Mouse (Mus musculus) forebrain, embryonic 13.5 days (tissue): ENCODE results near the gene Cav1. TPM values are rescaled to one million over a fixed set of nuclear protein-coding genes. Genes with fewer than 3 reads are reported as not detected.
A peak's percentile ranks its signal among the peaks of the same experiment; 100 is the strongest.

Experiments used
- ATAC-seq: fragments of 200-750 bp; cut with Nextera tagmentation; 2 replicates; pipeline ENCODE4 v1.8.0; 2017
- H3K27ac ChIP-seq: fragments of 300-500 bp; sonication (generic); 2 replicates; pipeline ENCODE4 v1.5.1; 2015; ENCODE audit warnings: inconsistent platforms, mild to moderate bottlenecking, moderate library complexity
- H3K27me3 ChIP-seq: fragments of 300-500 bp; sonication (generic); 2 replicates; pipeline ENCODE4 v1.6.1; 2015; ENCODE audit warnings: mild to moderate bottlenecking, inconsistent platforms
- H3K36me3 ChIP-seq: fragments of 300-500 bp; sonication (generic); 2 replicates; pipeline ENCODE4 v1.6.1; 2015; ENCODE audit warnings: mild to moderate bottlenecking, inconsistent platforms; ENCODE audit not compliant: poor library complexity, severe bottlenecking
- H3K4me1 ChIP-seq: fragments of 300-500 bp; sonication (generic); 2 replicates; pipeline ENCODE4 v1.6.1; 2015; ENCODE audit warnings: inconsistent platforms
- H3K4me2 ChIP-seq: fragments of 300-500 bp; sonication (generic); 2 replicates; pipeline ENCODE4 v1.6.1; 2015; ENCODE audit warnings: inconsistent platforms, mild to moderate bottlenecking, moderate library complexity
- H3K4me3 ChIP-seq: fragments of 300-500 bp; sonication (generic); 2 replicates; pipeline ENCODE4 v1.5.1; 2015; ENCODE audit warnings: mild to moderate bottlenecking, inconsistent platforms
- H3K9ac ChIP-seq: fragments of 300-500 bp; sonication (generic); 2 replicates; pipeline ENCODE4 v1.6.1; 2015; ENCODE audit warnings: mild to moderate bottlenecking, inconsistent platforms
- H3K9me3 ChIP-seq: fragments of 300-500 bp; sonication (generic); replicated peaks from 2 replicates; pipeline ENCODE4 v1.6.1; 2016; ENCODE audit warnings: inconsistent platforms
- WGBS: fragments of 180-500 bp; shearing (Covaris S2); methylation state at CpG from one replicate; pipeline ENCODE4 v1.1.7; 2015; 5-methylcytosine and 5-hydroxymethylcytosine counted together
- polyA plus RNA-seq: library from polyadenylated mRNA; unstranded; fragments of >200 nt; fragmentation: Nextera tagmentation; extraction: Ambion mirVana; gene quantifications from 2 replicates; pipeline ENCODE4 v1.2.1, GENCODE M21; 2015

Gene Cav1
- polyA plus RNA-seq, 1 experiment from 2014 or later, result 21.6 TPM

GRCm38 (mm10) chr6:17295116-17295515, 11.0 kb upstream of the Cav1 start:
- H3K36me3 ChIP-seq, result no peaks in the 10 kb centered on the region
- H3K4me3 ChIP-seq, result no peak overlapping the region
- H3K9me3 ChIP-seq, result no peaks in the 10 kb centered on the region
- no peak overlapping the region for H3K9ac ChIP-seq
- H3K4me1 ChIP-seq, result peaks cover 12% of the 10 kb centered on the region; the same call in 1 of the 2 replicates
- H3K27me3 ChIP-seq, result no peaks in the 10 kb centered on the region
- WGBS, result 51% methylated on average over 5 of the region's 5 CpGs
- no peak for ATAC-seq
- no peak overlapping the region for H3K4me2 ChIP-seq
- no peak overlapping the region for H3K27ac ChIP-seq

DNA sequence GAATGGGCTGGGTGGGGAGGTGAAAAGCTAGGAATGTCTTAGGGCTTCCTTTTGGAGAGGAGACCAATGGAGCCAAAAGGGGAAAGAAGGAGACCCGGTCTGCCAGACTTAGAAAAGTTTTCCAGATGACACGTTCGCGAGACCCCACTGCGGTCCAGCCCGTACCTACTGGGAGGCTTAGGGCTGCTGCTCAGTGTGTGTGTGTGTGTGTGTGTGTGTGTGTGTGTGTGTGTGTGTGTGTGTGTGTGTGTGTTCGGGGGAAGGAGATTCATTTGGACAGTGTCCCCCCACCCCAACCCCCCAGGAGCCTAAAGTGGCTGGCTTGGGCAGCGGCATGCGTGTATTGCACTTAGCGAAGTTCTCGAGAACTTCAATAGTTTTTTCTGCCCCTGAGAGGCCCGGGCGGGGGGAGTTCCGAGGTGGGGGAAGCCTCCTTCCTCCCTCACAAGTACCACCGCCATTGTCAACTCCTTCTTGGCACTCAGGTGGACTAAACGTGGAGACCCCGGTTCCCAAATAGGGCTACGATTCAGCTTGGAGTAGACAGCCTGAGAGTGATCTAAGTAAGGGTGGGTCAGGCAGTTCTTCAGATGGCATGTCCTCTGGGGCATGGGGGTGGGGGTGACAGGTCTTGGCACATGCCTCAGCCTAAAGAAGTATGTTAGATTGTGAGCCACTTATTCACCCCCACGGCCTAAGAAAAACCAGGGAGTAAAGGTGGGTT, 629 bp downstream of the Cav1 start:
- Histone ChIP-seq H3K27ac (peak overlapping the region; percentile 40; the same call in 1 of the 2 replicates), H3K4me1 (peaks cover 22% of the 10 kb centered on the region), H3K36me3 (no peaks in the 10 kb centered on the region), H3K4me2 (peak overlapping the region; percentile 86), H3K9me3 (no peaks in the 10 kb centered on the region), H3K4me3 (peak overlapping the region; percentile 47), H3K9ac (peak overlapping the region; percentile 65), H3K27me3 (peaks cover 25% of the 10 kb centered on the region)
- peak; percentile 48 for ATAC-seq
- WGBS, result under 1% methylated on average over 18 of the region's 19 CpGs

- WGBS, result 2% methylated on average over 31 of the region's 31 CpGs
- Histone ChIP-seq H3K4me3 (peak overlapping the region; percentile 47), H3K27ac (no peak overlapping the region), H3K27me3 (peaks cover 25% of the 10 kb centered on the region), H3K9me3 (no peaks in the 10 kb centered on the region), H3K4me1 (peaks cover 22% of the 10 kb centered on the region), H3K4me2 (peak overlapping the region; percentile 86), H3K9ac (peak overlapping the region; percentile 65; the same call in 1 of the 2 replicates), H3K36me3 (no peaks in the 10 kb centered on the region)
- peak; percentile 77 for ATAC-seq
Observed at GRCm38 (mm10) chr6:17307461-17308115, 1.5 kb downstream of the Cav1 start.

GRCm38 (mm10) chr6:17308661-17309060, 2.5 kb downstream of the Cav1 start:
- Histone ChIP-seq H3K27me3 (peaks cover 25% of the 10 kb centered on the region), H3K9me3 (no peaks in the 10 kb centered on the region), H3K36me3 (no peaks in the 10 kb centered on the region), H3K4me3 (no peak overlapping the region), H3K4me2 (0 out of 2 replicates have a peak overlapping the region, but pooled peaks have one; percentile 6), H3K27ac (no peak overlapping the region), H3K9ac (no peak overlapping the region), H3K4me1 (peaks cover 22% of the 10 kb centered on the region)
- 49% methylated on average over 2 of the region's 2 CpGs for WGBS
- ATAC-seq, result no peak

DNA sequence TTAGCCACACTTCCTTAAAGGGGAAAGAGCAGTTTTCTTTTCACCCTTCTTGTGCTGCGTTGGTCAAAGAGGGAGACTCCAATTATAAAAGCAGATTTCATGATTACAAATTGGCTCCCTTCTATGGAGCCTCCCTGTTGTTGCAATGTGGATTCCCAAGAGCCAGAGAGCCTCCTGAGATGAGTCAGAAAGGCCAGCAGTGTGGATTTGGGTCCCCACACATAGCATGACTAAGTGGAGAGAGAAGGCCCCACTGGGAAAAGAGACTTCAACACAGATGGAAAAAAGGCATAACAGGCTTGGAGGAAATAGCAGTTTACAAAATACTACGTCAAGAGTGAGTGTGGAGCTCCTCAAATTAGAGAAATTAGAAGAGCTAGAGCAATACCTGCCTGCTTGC, 3.1 kb downstream of the Cav1 start:
- WGBS, result 68% methylated on average over 2 of the region's 2 CpGs
- ATAC-seq, result no peak
- Histone ChIP-seq H3K4me3 (no peak overlapping the region), H3K9ac (no peak overlapping the region), H3K36me3 (no peaks in the 10 kb centered on the region), H3K4me2 (no peak overlapping the region), H3K27me3 (peaks cover 25% of the 10 kb centered on the region), H3K9me3 (no peaks in the 10 kb centered on the region), H3K4me1 (peaks cover 22% of the 10 kb centered on the region), H3K27ac (no peak overlapping the region)

DNA sequence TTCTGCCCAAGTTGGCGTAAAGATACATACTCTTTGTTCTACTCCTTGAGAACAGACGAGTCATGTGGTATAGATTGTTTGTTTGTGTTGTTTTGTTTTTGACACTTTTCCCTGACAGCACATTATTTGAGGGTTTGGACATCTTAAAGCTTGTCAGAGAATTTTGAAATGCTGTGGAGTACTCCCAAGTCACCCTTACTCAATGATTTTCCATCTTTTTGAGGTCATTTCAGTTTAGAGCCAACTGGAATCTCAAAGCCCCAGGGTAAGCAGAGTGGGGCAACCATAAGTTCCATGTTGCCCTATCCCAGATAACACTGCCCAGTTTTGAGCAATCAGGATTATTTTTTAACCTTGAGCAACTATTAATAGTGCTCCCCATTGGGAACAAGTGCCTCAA, 8.1 kb downstream of the Cav1 start:
- Histone ChIP-seq H3K36me3 (no peaks in the 10 kb centered on the region), H3K4me1 (peaks cover 9% of the 10 kb centered on the region; the same call in 1 of the 2 replicates), H3K27me3 (peaks cover 4% of the 10 kb centered on the region; the same call in 1 of the 2 replicates), H3K27ac (no peak overlapping the region), H3K9ac (no peak overlapping the region), H3K9me3 (no peaks in the 10 kb centered on the region), H3K4me3 (no peak overlapping the region), H3K4me2 (no peak overlapping the region)
- ATAC-seq, result no peak
- WGBS, result 83% methylated on average over 2 of the region's 2 CpGs

DNA sequence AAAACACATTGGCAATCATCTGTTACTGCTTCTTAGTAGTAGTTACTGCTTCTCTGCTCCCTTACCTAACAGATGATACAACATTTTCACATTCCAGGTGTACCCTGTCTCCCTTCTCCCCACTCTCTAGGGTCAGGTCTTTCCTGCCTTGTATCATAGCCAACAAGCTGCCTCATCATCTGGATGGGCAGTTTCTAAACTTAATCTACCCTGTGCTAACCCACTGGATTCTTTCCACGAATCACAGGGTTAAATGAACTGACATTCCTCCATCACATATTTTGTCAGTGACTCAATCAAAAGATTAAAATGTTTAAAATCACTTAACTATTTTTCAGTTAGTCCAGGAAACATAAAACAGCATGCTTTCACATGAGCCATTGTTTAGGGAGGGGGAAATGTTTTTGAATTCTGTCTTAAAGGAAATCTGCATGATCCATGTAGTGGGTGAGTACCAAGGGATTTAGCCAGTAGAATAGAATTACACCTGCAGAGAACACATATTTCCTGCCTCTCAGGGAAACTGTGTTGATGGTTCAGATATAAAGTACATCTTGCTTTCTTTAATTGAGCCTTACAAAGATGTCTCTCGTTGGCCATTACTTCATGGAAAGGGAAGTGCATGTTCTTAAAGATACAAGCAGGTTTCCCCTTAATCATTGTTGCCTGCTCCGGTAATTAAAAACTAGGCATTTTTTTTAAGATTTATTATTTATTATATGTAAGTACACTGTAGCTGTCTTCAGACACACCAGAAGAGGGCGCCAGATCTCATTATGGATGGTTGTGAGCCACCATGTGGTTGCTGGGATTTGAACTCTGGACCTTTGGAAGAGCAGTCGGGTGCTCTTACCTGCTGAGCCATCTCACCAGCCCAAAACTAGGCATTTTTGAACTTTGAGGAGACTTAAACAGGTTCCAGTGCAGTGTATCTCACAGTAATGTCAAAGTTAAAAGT, 8.8 kb downstream of the Cav1 start:
- no peak for ATAC-seq
- WGBS, result 85% methylated on average over 5 of the region's 5 CpGs
- H3K27ac ChIP-seq, result no peak overlapping the region
- no peaks in the 10 kb centered on the region for H3K9me3 ChIP-seq
- H3K27me3 ChIP-seq, result no peaks in the 10 kb centered on the region
- H3K4me2 ChIP-seq, result no peak overlapping the region
- peaks cover 9% of the 10 kb centered on the region; the same call in 1 of the 2 replicates for H3K4me1 ChIP-seq
- no peak overlapping the region for H3K9ac ChIP-seq
- no peaks in the 10 kb centered on the region for H3K36me3 ChIP-seq
- H3K4me3 ChIP-seq, result no peak overlapping the region

- 65% methylated on average over 15 of the region's 15 CpGs for WGBS
- Histone ChIP-seq H3K36me3 (no peaks in the 10 kb centered on the region), H3K4me3 (no peak overlapping the region), H3K4me2 (no peak overlapping the region), H3K27me3 (no peaks in the 10 kb centered on the region), H3K4me1 (peaks cover 9% of the 10 kb centered on the region; the same call in 1 of the 2 replicates), H3K27ac (no peak overlapping the region), H3K9ac (no peak overlapping the region), H3K9me3 (no peaks in the 10 kb centered on the region)
- ATAC-seq, result peak; percentile 41
Observed at GRCm38 (mm10) chr6:17316294-17317166, 10.4 kb downstream of the Cav1 start.

- Histone ChIP-seq H3K27me3 (no peaks in the 10 kb centered on the region), H3K9me3 (no peaks in the 10 kb centered on the region), H3K4me1 (peaks cover 9% of the 10 kb centered on the region; the same call in 1 of the 2 replicates), H3K9ac (no peak overlapping the region), H3K4me3 (no peak overlapping the region), H3K36me3 (no peaks in the 10 kb centered on the region), H3K27ac (no peak overlapping the region), H3K4me2 (no peak overlapping the region)
- WGBS, result 8% methylated on average over 1 of the region's 1 CpGs
- peak; percentile 67; the same call in 1 of the 2 replicates for ATAC-seq
Observed at GRCm38 (mm10) chr6:17317167-17317524, 11.0 kb downstream of the Cav1 start.

DNA sequence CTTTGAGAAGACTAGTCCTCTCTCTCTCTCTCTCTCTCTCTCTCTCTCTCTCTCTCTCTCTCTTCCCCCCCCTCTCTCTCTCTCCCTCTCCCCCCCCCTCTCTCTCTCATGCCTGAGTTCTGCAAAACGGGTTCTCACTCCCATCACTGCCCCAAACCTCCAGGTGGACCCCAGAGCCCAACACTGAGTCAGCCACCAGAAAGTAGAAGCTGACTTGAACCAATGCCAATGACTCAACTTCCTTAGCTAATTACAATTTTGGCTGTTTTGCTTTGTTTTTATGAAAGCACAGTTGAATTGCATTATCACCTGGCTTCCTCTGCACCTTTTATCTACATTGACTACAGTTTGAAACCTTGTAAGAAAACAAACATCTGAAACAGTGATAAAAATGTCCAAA, 11.8 kb downstream of the Cav1 start:
- Histone ChIP-seq H3K9me3 (no peaks in the 10 kb centered on the region), H3K4me1 (peaks cover 9% of the 10 kb centered on the region; the same call in 1 of the 2 replicates), H3K9ac (no peak overlapping the region), H3K36me3 (no peaks in the 10 kb centered on the region), H3K4me3 (no peak overlapping the region), H3K4me2 (no peak overlapping the region), H3K27ac (no peak overlapping the region), H3K27me3 (no peaks in the 10 kb centered on the region)
- 38% methylated on average over 1 of the region's 1 CpGs for WGBS
- no peak for ATAC-seq

GRCm38 (mm10) chr6:17321976-17322375, 15.8 kb downstream of the Cav1 start:
- WGBS, result 86% methylated on average over 6 of the region's 6 CpGs
- Histone ChIP-seq H3K4me1 (peaks cover 3% of the 10 kb centered on the region; the same call in 1 of the 2 replicates), H3K4me3 (no peak overlapping the region), H3K36me3 (no peaks in the 10 kb centered on the region), H3K9me3 (no peaks in the 10 kb centered on the region), H3K9ac (no peak overlapping the region), H3K27ac (no peak overlapping the region), H3K4me2 (no peak overlapping the region), H3K27me3 (no peaks in the 10 kb centered on the region)
- ATAC-seq, result no peak
